Mouse (Mus musculus) ovary, adult 18-20 months (tissue): ENCODE data around the gene Tfap4.
"Not testable (repeated sequence)": the region's sequence is repeated elsewhere in the genome, so short reads cannot be mapped to it uniquely, and the experiment has no call there.

Source experiments
- DNase-seq: peaks from one replicate; pipeline ENCODE4 v3.0.0; 2022; ENCODE audit warnings: low spot score, mixed read lengths

The Tfap4 gene

GRCm38 (mm10) chr16:4552829-4553550 is 6.7 kb downstream of the Tfap4 start:
- no peak for DNase-seq

- no peak for DNase-seq
Observed at GRCm38 (mm10) chr16:4551885-4552284, 7.8 kb downstream of the Tfap4 start.

- DNase-seq: peak; percentile 45
Observed at GRCm38 (mm10) chr16:4551056-4551455, 8.6 kb downstream of the Tfap4 start.

- no peak for DNase-seq
Observed at GRCm38 (mm10) chr16:4548953-4549688, 10.5 kb downstream of the Tfap4 start.

GRCm38 (mm10) chr16:4547611-4548010 is 12.0 kb downstream of the Tfap4 start:
- no peak for DNase-seq

GRCm38 (mm10) chr16:4546838-4547237 is 12.8 kb downstream of the Tfap4 start:
- no peak for DNase-seq

GRCm38 (mm10) chr16:4544845-4545244 is 14.8 kb downstream of the Tfap4 start:
- no peak for DNase-seq

GRCm38 (mm10) chr16:4543266-4543665 is 16.4 kb downstream of the Tfap4 start:
- DNase-seq: no peak

- no peak for DNase-seq
Observed at GRCm38 (mm10) chr16:4542236-4542774, 17.3 kb downstream of the Tfap4 start.

GRCm38 (mm10) chr16:4541501-4542198 is 18.0 kb downstream of the Tfap4 start, which contains the start of gene Srl:
TSS of gene Srl (minus strand) at chr16:4541816.
- DNase-seq: peak; percentile 100

GRCm38 (mm10) chr16:4541033-4541432 is 18.6 kb downstream of the Tfap4 start:
- no peak for DNase-seq

- no peak for DNase-seq
Observed at GRCm38 (mm10) chr16:4540064-4540775, 19.4 kb downstream of the Tfap4 start.

GRCm38 (mm10) chr16:4539521-4539920 is 20.1 kb downstream of the Tfap4 start:
- DNase-seq: no peak

GRCm38 (mm10) chr16:4537616-4538358 is 21.9 kb downstream of the Tfap4 start:
- no peak for DNase-seq

GRCm38 (mm10) chr16:4527373-4527772 is 32.3 kb downstream of the Tfap4 start:
- DNase-seq: not testable (repeated sequence)

- DNase-seq: no peak
Observed at GRCm38 (mm10) chr16:4523313-4524004, 36.2 kb downstream of the Tfap4 start.

- no peak for DNase-seq
Observed at GRCm38 (mm10) chr16:4522879-4523278, 36.8 kb downstream of the Tfap4 start.

- DNase-seq: no peak
Observed at GRCm38 (mm10) chr16:4521735-4522530, 37.7 kb downstream of the Tfap4 start.

- no peak for DNase-seq
Observed at GRCm38 (mm10) chr16:4521074-4521667, 38.5 kb downstream of the Tfap4 start.
